Mouse (Mus musculus) forebrain, postnatal 0 days (tissue): ENCODE results near the gene Tmem145. TPM values are rescaled to one million over a fixed set of nuclear protein-coding genes. Genes with fewer than 3 reads are reported as not detected.
"Not testable (repeated sequence)": the region's sequence is repeated elsewhere in the genome, so short reads cannot be mapped to it uniquely, and the experiment has no call there.

Experiments used
- ATAC-seq: fragments of 200-750 bp; cut with Nextera tagmentation; 2 replicates; pipeline ENCODE4 v1.8.0; 2017; ENCODE audit warnings: mild to moderate bottlenecking, moderate library complexity
- DNase-seq: peaks from one replicate; pipeline ENCODE4 v3.0.0-alpha.2; 2015
- H3K27ac ChIP-seq: fragments of 300-500 bp; sonication (generic); 2 replicates; pipeline ENCODE4 v1.5.1; 2014; ENCODE audit warnings: low read depth, mild to moderate bottlenecking, antibody characterized with exemption, low read length, moderate library complexity, mixed read lengths
- H3K27me3 ChIP-seq: fragments of 300-500 bp; sonication (generic); 2 replicates; pipeline ENCODE4 v1.6.1; 2014; ENCODE audit warnings: mild to moderate bottlenecking, low read length, mixed read lengths; ENCODE audit not compliant: insufficient read depth
- H3K36me3 ChIP-seq: fragments of 300-500 bp; sonication (generic); 2 replicates; pipeline ENCODE4 v1.6.1; 2014; ENCODE audit warnings: mild to moderate bottlenecking, moderate library complexity; ENCODE audit not compliant: insufficient read depth
- H3K4me1 ChIP-seq: fragments of 300-500 bp; sonication (generic); 2 replicates; pipeline ENCODE4 v1.6.1; 2014; ENCODE audit warnings: antibody characterized with exemption; ENCODE audit not compliant: insufficient read depth
- H3K4me2 ChIP-seq: fragments of 300-500 bp; sonication (generic); 2 replicates; pipeline ENCODE4 v1.6.1; 2014; ENCODE audit warnings: low read depth, mild to moderate bottlenecking, moderate library complexity
- H3K4me3 ChIP-seq: fragments of 300-500 bp; sonication (generic); 2 replicates; pipeline ENCODE4 v1.5.1; 2014; ENCODE audit warnings: low read depth, low read length, mixed read lengths
- H3K9ac ChIP-seq: fragments of 300-500 bp; sonication (generic); 2 replicates; pipeline ENCODE4 v1.6.1; 2014; ENCODE audit warnings: mild to moderate bottlenecking
- H3K9me3 ChIP-seq: fragments of 300-500 bp; sonication (generic); 2 replicates; pipeline ENCODE4 v1.6.1; 2016; ENCODE audit warnings: low read length
- CTCF ChIP-seq: sonication (generic); IDR thresholded peaks from 2 replicates; pipeline ENCODE4 v1.5.1; 2016; ENCODE audit warnings: antibody characterized with exemption, control low read depth, low read depth
- WGBS: fragments of 180-500 bp; shearing (Covaris S2); extraction: QIAGEN DNeasy Blood & Tissue Kit; methylation state at CpG from one replicate; pipeline ENCODE4 v1.1.7; 2014; 5-methylcytosine and 5-hydroxymethylcytosine counted together
- polyA plus RNA-seq: library from polyadenylated mRNA; unstranded; fragments of >200 nt; fragmentation: Nextera tagmentation; extraction: Ambion mirVana; gene quantifications from 2 replicates; pipeline ENCODE4 v1.2.1, GENCODE M21; 2015
- total RNA-seq: library from RNA; depleted of rRNA; stranded (reverse); fragments of >200 nt; gene quantifications from 2 replicates; pipeline ENCODE4 v1.2.3, GENCODE M21; 2014

The Tmem145 gene
- total and polyA plus RNA-seq, 2 experiments from 2014 or later = 63.2 to 68.0 TPM

- Histone ChIP-seq H3K9ac (no peak overlapping the region), H3K4me3 (no peak overlapping the region), H3K4me1 (peaks cover 13% of the 10 kb centered on the region; the same call in 1 of the 2 replicates), H3K27me3 (no peaks in the 10 kb centered on the region), H3K4me2 (no peak overlapping the region), H3K36me3 (no peaks in the 10 kb centered on the region; the same call in 1 of the 2 replicates), H3K9me3 (no peaks in the 10 kb centered on the region), H3K27ac (no peak overlapping the region)
- no peak for TF ChIP-seq CTCF
- DNase-seq (no peak), ATAC-seq (no peak)
- WGBS = 85% methylated on average over 2 of the region's 2 CpGs
Measured at GRCm38 (mm10) chr7:25323219-25323618, 17.3 kb downstream of the Tmem145 start.

- peaks cover 14% of the 10 kb centered on the region for H3K36me3 ChIP-seq
- WGBS = 93% methylated on average over 5 of the region's 6 CpGs
- not testable (repeated sequence) for H3K4me3 ChIP-seq, H3K9me3 ChIP-seq, H3K4me2 ChIP-seq, H3K27me3 ChIP-seq, H3K27ac ChIP-seq, ATAC-seq, DNase-seq, H3K4me1 ChIP-seq, H3K9ac ChIP-seq
Measured at GRCm38 (mm10) chr7:25325431-25325830, 19.5 kb downstream of the Tmem145 start.

GRCm38 (mm10) chr7:25326233-25326632, 20.3 kb downstream of the Tmem145 start:
- H3K9ac ChIP-seq = no peak overlapping the region
- H3K27me3 ChIP-seq = no peaks in the 10 kb centered on the region
- H3K9me3 ChIP-seq = no peaks in the 10 kb centered on the region
- H3K36me3 ChIP-seq = peaks cover 22% of the 10 kb centered on the region
- no peak overlapping the region for H3K4me3 ChIP-seq
- peaks cover 7% of the 10 kb centered on the region; the same call in 1 of the 2 replicates for H3K4me1 ChIP-seq
- no peak overlapping the region for H3K4me2 ChIP-seq
- ATAC-seq (no peak), DNase-seq (no peak)
- H3K27ac ChIP-seq = no peak overlapping the region
- no peak for TF ChIP-seq CTCF
- WGBS = 88% methylated on average over 8 of the region's 8 CpGs

- Histone ChIP-seq H3K9ac (no peak overlapping the region), H3K9me3 (no peaks in the 10 kb centered on the region), H3K27me3 (no peaks in the 10 kb centered on the region), H3K36me3 (peaks cover 69% of the 10 kb centered on the region), H3K27ac (no peak overlapping the region), H3K4me2 (no peak overlapping the region), H3K4me3 (no peak overlapping the region), H3K4me1 (no peaks in the 10 kb centered on the region)
- ATAC-seq (peak; percentile 60), DNase-seq (peak; percentile 53)
- WGBS = 40% methylated on average over 16 of the region's 16 CpGs
- peak; percentile 82 for TF ChIP-seq CTCF
Measured at GRCm38 (mm10) chr7:25333596-25334307, 27.8 kb downstream of the Tmem145 start.

GRCm38 (mm10) chr7:25334472-25334871, 28.6 kb downstream of the Tmem145 start:
- Histone ChIP-seq H3K9me3 (no peaks in the 10 kb centered on the region), H3K4me3 (no peak overlapping the region), H3K27ac (no peak overlapping the region), H3K36me3 (peaks cover 69% of the 10 kb centered on the region), H3K9ac (no peak overlapping the region), H3K27me3 (no peaks in the 10 kb centered on the region), H3K4me2 (no peak overlapping the region), H3K4me1 (no peaks in the 10 kb centered on the region)
- ATAC-seq (no peak), DNase-seq (no peak)
- TF ChIP-seq CTCF = no peak
- WGBS = 84% methylated on average over 12 of the region's 12 CpGs

GRCm38 (mm10) chr7:25339329-25339728, 33.4 kb downstream of the Tmem145 start:
- 88% methylated on average over 9 of the region's 9 CpGs for WGBS
- H3K4me2 ChIP-seq = no peak overlapping the region
- H3K9me3 ChIP-seq = no peaks in the 10 kb centered on the region
- no peak overlapping the region for H3K9ac ChIP-seq
- no peaks in the 10 kb centered on the region for H3K27me3 ChIP-seq
- no peak for ATAC-seq
- H3K27ac ChIP-seq = no peak overlapping the region
- peaks cover 78% of the 10 kb centered on the region for H3K36me3 ChIP-seq
- no peak for TF ChIP-seq CTCF
- no peak overlapping the region for H3K4me3 ChIP-seq
- no peak for DNase-seq
- no peaks in the 10 kb centered on the region for H3K4me1 ChIP-seq

GRCm38 (mm10) chr7:25341000-25341784, 35.3 kb downstream of the Tmem145 start:
- Histone ChIP-seq H3K36me3 (peaks cover 77% of the 10 kb centered on the region), H3K4me3 (no peak overlapping the region), H3K9me3 (no peaks in the 10 kb centered on the region), H3K9ac (no peak overlapping the region), H3K27me3 (no peaks in the 10 kb centered on the region), H3K4me1 (no peaks in the 10 kb centered on the region), H3K4me2 (no peak overlapping the region), H3K27ac (peak overlapping the region; percentile 59)
- TF ChIP-seq CTCF = no peak
- peak; percentile 67 for DNase-seq
- peak; percentile 93 for ATAC-seq
- WGBS = 62% methylated on average over 20 of the region's 20 CpGs
